Mouse (Mus musculus) heart, embryonic 14.5 days (tissue): ENCODE measurements around the gene Tmem223. TPM values are rescaled to one million over a fixed set of nuclear protein-coding genes. Genes with fewer than 3 reads are reported as not detected.

Source experiments
- ATAC-seq: fragments of 200-750 bp; cut with Nextera tagmentation; 2 replicates; pipeline ENCODE4 v1.8.0; 2017; ENCODE audit warnings: low read depth, moderate TSS enrichment; ENCODE audit not compliant: insufficient number of reproducible peaks, insufficient read depth, low FRiP score
- H3K27ac ChIP-seq, 2 experiments: fragments of 200-500 bp in 1 of 2; fragments of 300-500 bp in 1 of 2; sonication (generic) in 1 of 2; replicated peaks in 1 of 2; 2 replicates each; pipeline ENCODE4 v1.5.1; 2012 to 2014; ENCODE audit warnings: low read depth in 2 of 2, low read length in 2 of 2, control low read depth in 1 of 2, mild to moderate bottlenecking in 1 of 2, mixed read lengths in 1 of 2; ENCODE audit not compliant: control insufficient read depth in 1 of 2, insufficient read depth in 1 of 2
- H3K27me3 ChIP-seq: fragments of 300-500 bp; sonication (generic); 2 replicates; pipeline ENCODE4 v1.6.1; 2014; ENCODE audit warnings: mild to moderate bottlenecking, low read length, control low read depth; ENCODE audit not compliant: control insufficient read depth, insufficient read depth
- H3K36me3 ChIP-seq: fragments of 300-500 bp; sonication (generic); 2 replicates; pipeline ENCODE4 v1.6.1; 2014; ENCODE audit warnings: mild to moderate bottlenecking, control low read depth, low read length, mixed read lengths; ENCODE audit not compliant: control insufficient read depth, insufficient read depth
- H3K4me1 ChIP-seq, 2 experiments: fragments of 200-500 bp in 1 of 2; fragments of 300-500 bp in 1 of 2; sonication (generic) in 1 of 2; 2 replicates each; pipeline ENCODE4 v1.6.1; 2012 to 2014; ENCODE audit warnings: low read length in 2 of 2, control low read depth in 1 of 2, mixed read lengths in 1 of 2; ENCODE audit not compliant: control insufficient read depth in 2 of 2, insufficient read depth in 2 of 2
- H3K4me2 ChIP-seq: fragments of 300-500 bp; sonication (generic); 2 replicates; pipeline ENCODE4 v1.6.1; 2014; ENCODE audit warnings: mild to moderate bottlenecking, low read length
- H3K4me3 ChIP-seq, 2 experiments: fragments of 200-500 bp in 1 of 2; fragments of 300-500 bp in 1 of 2; sonication (generic) in 1 of 2; 2 replicates each; pipeline ENCODE4 v1.5.1; 2012 to 2014; ENCODE audit warnings: low read length in 2 of 2, mild to moderate bottlenecking in 2 of 2, control low read depth in 1 of 2, low read depth in 1 of 2, moderate library complexity in 1 of 2; ENCODE audit not compliant: control insufficient read depth in 1 of 2, insufficient read depth in 1 of 2
- H3K9ac ChIP-seq: fragments of 300-500 bp; sonication (generic); 2 replicates; pipeline ENCODE4 v1.6.1; 2014; ENCODE audit warnings: mild to moderate bottlenecking, low read length
- H3K9me3 ChIP-seq: fragments of 300-500 bp; sonication (generic); 2 replicates; pipeline ENCODE4 v1.6.1; 2016; ENCODE audit warnings: low read length, control low read depth; ENCODE audit not compliant: control insufficient read depth
- WGBS: fragments of 180-500 bp; shearing (Covaris S2); extraction: QIAGEN DNeasy Blood & Tissue Kit; methylation state at CpG from one replicate; pipeline ENCODE4 v1.1.7; 2014; 5-methylcytosine and 5-hydroxymethylcytosine counted together
- microRNA-seq: library from miRNA; unstranded; fragments of <30 nt; microRNA quantifications from one replicate; pipeline ENCODE4, GENCODE M21; 2016
- polyA plus RNA-seq: library from polyadenylated mRNA; unstranded; fragments of >200 nt; fragmentation: Nextera tagmentation; extraction: Ambion mirVana; gene quantifications from 2 replicates; pipeline ENCODE4 v1.2.1, GENCODE M21; 2014

The Tmem223 gene
- polyA plus RNA-seq, 1 experiment from 2014 or later, result 167 TPM

GRCm38 (mm10) chr19:8821146-8821545 is 50.4 kb downstream of the Tmem223 start:
- Histone ChIP-seq H3K9ac (peak overlapping the region; percentile 98), H3K9me3 (no peaks in the 10 kb centered on the region), H3K27ac (peak overlapping the region; percentile 98 to 100; a peak in 2 of 4 replicates), H3K4me3 (peak overlapping the region; percentile 90 to 96), H3K36me3 (peaks cover 47% of the 10 kb centered on the region), H3K4me2 (peak overlapping the region; percentile 97), H3K27me3 (no peaks in the 10 kb centered on the region), H3K4me1 (peaks cover 7 to 34% of the 10 kb centered on the region in 2 experiments)
- WGBS, result under 1% methylated on average over 7 of the region's 7 CpGs
- no peak for ATAC-seq

Small RNA genes lying within 50 kb of the gene (microRNA-seq; reads per million reads assigned to microRNA genes)
- not detected for gene Mir6992

Other genes starting within 250 kb of the Tmem223 start
- not detected in 2 replicates for gene Slc22a8, start 179.7 kb upstream of the Tmem223 start, polyA plus RNA-seq
- not detected in 2 replicates for gene Slc22a6, start 153.0 kb upstream of the Tmem223 start, polyA plus RNA-seq
- gene Chrm1, start 107.2 kb upstream of the Tmem223 start, polyA plus RNA-seq, result 0.12 TPM in 1 of 2 replicates, not detected in the other
- gene Slc3a2, start 47.6 kb upstream of the Tmem223 start, polyA plus RNA-seq, result 62.2 and 65.7 TPM in 2 replicates
- gene Wdr74, start 35.2 kb upstream of the Tmem223 start, polyA plus RNA-seq, result 49.7 and 50.5 TPM in 2 replicates
- 1.2 TPM in 1 of 2 replicates, not detected in the other for gene 1700092M07Rik, start 30.3 kb upstream of the Tmem223 start, polyA plus RNA-seq
- 81.4 and 83.5 TPM in 2 replicates for gene Stx5a, start 29.6 kb upstream of the Tmem223 start, polyA plus RNA-seq
- 101 and 105 TPM in 2 replicates for gene Nxf1, start 13.9 kb upstream of the Tmem223 start, polyA plus RNA-seq
- gene Tmem179b, start 3.5 kb downstream of the Tmem223 start, polyA plus RNA-seq, result 59.0 and 69.7 TPM in 2 replicates
- 10.8 and 10.9 TPM in 2 replicates for gene Taf6l, start 15.4 kb downstream of the Tmem223 start, polyA plus RNA-seq
- 128 and 146 TPM in 2 replicates for gene Polr2g, start 27.6 kb downstream of the Tmem223 start, polyA plus RNA-seq
- gene Zbtb3, start 31.6 kb downstream of the Tmem223 start, polyA plus RNA-seq, result 3.0 and 3.2 TPM in 2 replicates
- 27.7 and 31.8 TPM in 2 replicates for gene Ttc9c, start 48.3 kb downstream of the Tmem223 start, polyA plus RNA-seq
- 3.9 and 5.0 TPM in 2 replicates for gene Hnrnpul2, start 49.0 kb downstream of the Tmem223 start, polyA plus RNA-seq
- gene AC129217.1, start 58.8 kb downstream of the Tmem223 start, polyA plus RNA-seq, result 0.43 TPM in 1 of 2 replicates, not detected in the other
- gene Bscl2, start 66.5 kb downstream of the Tmem223 start, polyA plus RNA-seq, result 40.6 and 45.0 TPM in 2 replicates
- 1.0 and 2.3 TPM in 2 replicates for gene Gng3, start 68.2 kb downstream of the Tmem223 start, polyA plus RNA-seq
- 1.2 and 1.3 TPM in 2 replicates for gene Lrrn4cl, start 79.8 kb downstream of the Tmem223 start, polyA plus RNA-seq
- gene Ubxn1, start 100.5 kb downstream of the Tmem223 start, polyA plus RNA-seq, result 118 and 123 TPM in 2 replicates
- gene Uqcc3, start 109.9 kb downstream of the Tmem223 start, polyA plus RNA-seq, result 67.4 and 78.2 TPM in 2 replicates
- gene Lbhd1, start 112.7 kb downstream of the Tmem223 start, polyA plus RNA-seq, result 48.3 and 51.5 TPM in 2 replicates
- gene Gm49403, start 112.9 kb downstream of the Tmem223 start, polyA plus RNA-seq, result not detected in 2 replicates
- 53.7 and 55.8 TPM in 2 replicates for gene 1810009A15Rik, start 117.9 kb downstream of the Tmem223 start, polyA plus RNA-seq
- gene Gm49416, start 117.9 kb downstream of the Tmem223 start, polyA plus RNA-seq, result not detected in 2 replicates
- 18.2 TPM in 2 replicates for gene Ints5, start 122.0 kb downstream of the Tmem223 start, polyA plus RNA-seq
- gene Ganab, start 127.1 kb downstream of the Tmem223 start, polyA plus RNA-seq, result 48.0 and 54.6 TPM in 2 replicates
- 27.8 and 34.2 TPM in 2 replicates for gene B3gat3, start 149.4 kb downstream of the Tmem223 start, polyA plus RNA-seq
- gene Rom1, start 158.4 kb downstream of the Tmem223 start, polyA plus RNA-seq, result 0.94 and 1.6 TPM in 2 replicates
- 9.0 TPM in 2 replicates for gene Eml3, start 158.6 kb downstream of the Tmem223 start, polyA plus RNA-seq
- 19.8 and 26.5 TPM in 2 replicates for gene Mta2, start 170.9 kb downstream of the Tmem223 start, polyA plus RNA-seq
- gene Tut1, start 182.9 kb downstream of the Tmem223 start, polyA plus RNA-seq, result 14.5 and 15.6 TPM in 2 replicates
- gene Eef1g, start 196.0 kb downstream of the Tmem223 start, polyA plus RNA-seq, result 234 and 253 TPM in 2 replicates
- 29.4 and 30.6 TPM in 2 replicates for gene Ahnak, start 218.3 kb downstream of the Tmem223 start, polyA plus RNA-seq